Mouse (Mus musculus) limb, embryonic 11.5 days (tissue): Measurements from ENCODE around the gene Rab17. TPM values are rescaled to one million over a fixed set of nuclear protein-coding genes. Genes with fewer than 3 reads are reported as not detected.
A peak's percentile ranks its signal among the peaks of the same experiment; 100 is the strongest.

Experiments used
- ATAC-seq: fragments of 200-750 bp; cut with Nextera tagmentation; 2 replicates; pipeline ENCODE4 v1.8.0; 2017; ENCODE audit warnings: low read depth; ENCODE audit not compliant: insufficient number of reproducible peaks, low FRiP score, low TSS enrichment
- DNase-seq: peaks from one replicate; pipeline ENCODE4 v3.0.0-alpha.2; 2015; ENCODE audit warnings: low spot score
- H3K27ac ChIP-seq: fragments of 300-500 bp; sonication (generic); replicated peaks from 2 replicates; pipeline ENCODE4 v1.5.1; 2014; ENCODE audit warnings: low read depth, mild to moderate bottlenecking, low read length
- H3K27me3 ChIP-seq: fragments of 300-500 bp; sonication (generic); 2 replicates; pipeline ENCODE4 v1.6.1; 2014; ENCODE audit warnings: mild to moderate bottlenecking, low read length, mixed read lengths; ENCODE audit not compliant: control insufficient read depth, insufficient read depth
- H3K36me3 ChIP-seq: fragments of 300-500 bp; sonication (generic); 2 replicates; pipeline ENCODE4 v1.6.1; 2014; ENCODE audit warnings: mild to moderate bottlenecking, low read length, moderate library complexity, mixed read lengths; ENCODE audit not compliant: control insufficient read depth, insufficient read depth
- H3K4me1 ChIP-seq: fragments of 300-500 bp; sonication (generic); 2 replicates; pipeline ENCODE4 v1.6.1; 2014; ENCODE audit warnings: low read length, mixed read lengths; ENCODE audit not compliant: control insufficient read depth, insufficient read depth
- H3K4me2 ChIP-seq: fragments of 300-500 bp; sonication (generic); 2 replicates; pipeline ENCODE4 v1.6.1; 2014; ENCODE audit warnings: low read depth, mild to moderate bottlenecking, moderate library complexity; ENCODE audit not compliant: severe bottlenecking
- H3K4me3 ChIP-seq: fragments of 300-500 bp; sonication (generic); 2 replicates; pipeline ENCODE4 v1.5.1; 2014; ENCODE audit warnings: low read depth, low read length
- H3K9ac ChIP-seq: fragments of 300-500 bp; sonication (generic); 2 replicates; pipeline ENCODE4 v1.6.1; 2014; ENCODE audit warnings: mild to moderate bottlenecking, low read length
- H3K9me3 ChIP-seq: fragments of 300-500 bp; sonication (generic); 2 replicates; pipeline ENCODE4 v1.6.1; 2016; ENCODE audit warnings: low read length; ENCODE audit not compliant: control insufficient read depth
- WGBS: fragments of 180-500 bp; shearing (Covaris S2); extraction: QIAGEN DNeasy Blood & Tissue Kit; methylation state at CpG from one replicate; pipeline ENCODE4 v1.1.7; 2014; 5-methylcytosine and 5-hydroxymethylcytosine counted together
- polyA plus RNA-seq: library from polyadenylated mRNA; unstranded; fragments of >200 nt; fragmentation: Nextera tagmentation; extraction: Ambion mirVana; gene quantifications from 2 replicates; pipeline ENCODE4 v1.2.1, GENCODE M21; 2014

Rab17 gene
- polyA plus RNA-seq, 1 experiment from 2014 or later: 1.0 TPM

GRCm38 (mm10) chr1:90998891-90999611, 29.6 kb upstream of the Rab17 start:
- H3K4me3 ChIP-seq: peak overlapping the region; percentile 77
- no peaks in the 10 kb centered on the region for H3K36me3 ChIP-seq
- peak overlapping the region; percentile 98 for H3K4me2 ChIP-seq
- no peaks in the 10 kb centered on the region for H3K27me3 ChIP-seq
- H3K4me1 ChIP-seq: peaks cover 8% of the 10 kb centered on the region
- peak; percentile 63 for ATAC-seq
- no peak overlapping the region for H3K27ac ChIP-seq
- WGBS: 4% methylated on average over 41 of the region's 41 CpGs
- no peaks in the 10 kb centered on the region for H3K9me3 ChIP-seq
- peak overlapping the region; percentile 83 for H3K9ac ChIP-seq
- DNase-seq: peak; percentile 58

DNA sequence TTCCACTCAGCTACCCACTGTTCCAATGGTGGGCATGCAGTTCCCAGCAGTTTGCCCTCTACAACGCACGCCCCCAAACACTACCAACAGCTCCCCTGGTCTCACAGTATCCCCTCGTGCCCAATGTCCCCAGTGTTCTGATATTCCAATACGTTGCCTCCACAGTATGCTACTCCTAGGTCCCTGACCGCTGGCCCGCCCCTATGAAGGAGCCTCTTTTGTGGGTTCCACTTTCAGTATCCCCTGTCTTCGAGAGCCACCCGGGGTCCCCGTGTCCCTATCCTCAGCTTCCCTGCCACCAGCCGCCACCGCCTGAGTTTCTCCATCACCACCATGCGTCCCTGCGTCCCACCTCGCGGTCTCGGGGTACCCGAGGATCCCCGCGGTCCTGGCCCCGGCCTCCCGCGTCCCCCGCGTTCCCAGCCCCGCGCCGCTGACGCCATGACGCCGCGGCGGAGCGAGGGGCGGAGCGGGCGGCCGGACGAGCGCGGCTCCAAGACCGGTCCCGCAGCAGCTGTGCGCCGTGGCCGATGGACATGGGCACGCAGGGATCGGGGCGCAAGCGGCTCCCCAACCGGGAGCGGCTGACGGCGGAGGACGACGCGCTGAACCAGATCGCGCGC, 28.9 kb upstream of the Rab17 start, which contains the start of gene Lrrfip1:
Gene Lrrfip1, plus strand, starts transcription at position 470 of the 623 bp plus-strand sequence.
- peak; percentile 68 for DNase-seq
- WGBS: 2% methylated on average over 59 of the region's 59 CpGs
- peaks cover 8% of the 10 kb centered on the region for H3K4me1 ChIP-seq
- H3K36me3 ChIP-seq: no peaks in the 10 kb centered on the region
- H3K4me2 ChIP-seq: peak within 1 kb of the TSS; percentile 98
- no peaks in the 10 kb centered on the region for H3K27me3 ChIP-seq
- 0 out of 2 replicates have a peak within 1 kb of the TSS, but pooled peaks have one; percentile 14 for H3K27ac ChIP-seq
- H3K4me3 ChIP-seq: peak within 1 kb of the TSS; percentile 77
- H3K9ac ChIP-seq: peak within 1 kb of the TSS; percentile 83
- no peaks in the 10 kb centered on the region for H3K9me3 ChIP-seq
- ATAC-seq: peak; percentile 57

DNA sequence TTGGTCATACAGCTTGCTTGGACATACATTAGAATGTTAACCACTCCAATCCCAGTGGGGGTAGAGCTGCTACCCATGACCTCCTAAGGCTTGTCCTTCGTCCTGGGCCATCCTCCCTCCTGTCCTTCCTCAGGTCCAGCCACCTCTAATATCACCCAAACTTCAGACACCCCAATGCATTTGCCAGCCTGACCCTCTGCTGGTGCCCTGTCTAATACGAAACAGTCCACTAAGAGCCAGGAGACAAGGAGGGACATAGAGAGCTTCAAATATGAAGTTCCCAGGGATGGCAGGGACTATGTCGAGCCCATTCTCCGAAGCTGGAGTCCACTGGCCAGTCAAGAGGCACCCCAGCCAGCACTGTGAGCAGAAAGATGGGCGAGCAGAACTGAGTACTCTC, 28.2 kb upstream of the Rab17 start:
- DNase-seq (no peak), ATAC-seq (no peak)
- Histone ChIP-seq H3K4me1 (peaks cover 8% of the 10 kb centered on the region), H3K4me3 (no peak overlapping the region), H3K4me2 (no peak overlapping the region), H3K27ac (no peak overlapping the region), H3K27me3 (no peaks in the 10 kb centered on the region), H3K9ac (no peak overlapping the region), H3K36me3 (no peaks in the 10 kb centered on the region), H3K9me3 (no peaks in the 10 kb centered on the region)
- WGBS: 83% methylated on average over 5 of the region's 5 CpGs

- Histone ChIP-seq H3K9ac (no peak overlapping the region), H3K4me2 (no peak overlapping the region), H3K4me3 (no peak overlapping the region), H3K9me3 (no peaks in the 10 kb centered on the region), H3K36me3 (no peaks in the 10 kb centered on the region), H3K27ac (no peak overlapping the region), H3K27me3 (no peaks in the 10 kb centered on the region), H3K4me1 (peaks cover 8% of the 10 kb centered on the region)
- 62% methylated on average over 4 of the region's 4 CpGs for WGBS
- DNase-seq: no peak
- ATAC-seq: no peak
These were observed 27.7 kb upstream of the Rab17 start for GRCm38 (mm10) chr1:90997136-90997535.

GRCm38 (mm10) chr1:90995916-90996315, 26.5 kb upstream of the Rab17 start:
- Histone ChIP-seq H3K9ac (no peak overlapping the region), H3K27ac (no peak overlapping the region), H3K9me3 (no peaks in the 10 kb centered on the region), H3K4me2 (no peak overlapping the region), H3K4me1 (peaks cover 8% of the 10 kb centered on the region), H3K4me3 (no peak overlapping the region), H3K27me3 (no peaks in the 10 kb centered on the region), H3K36me3 (no peaks in the 10 kb centered on the region)
- 87% methylated on average over 1 of the region's 1 CpGs for WGBS
- no peak for ATAC-seq
- no peak for DNase-seq

- no peak overlapping the region for H3K4me2 ChIP-seq
- no peaks in the 10 kb centered on the region for H3K4me1 ChIP-seq
- H3K9me3 ChIP-seq: no peaks in the 10 kb centered on the region
- no peaks in the 10 kb centered on the region for H3K36me3 ChIP-seq
- no peaks in the 10 kb centered on the region for H3K27me3 ChIP-seq
- WGBS: 79% methylated on average over 3 of the region's 3 CpGs
- no peak overlapping the region for H3K4me3 ChIP-seq
- H3K27ac ChIP-seq: no peak overlapping the region
- H3K9ac ChIP-seq: no peak overlapping the region
- ATAC-seq (no peak), DNase-seq (no peak)
These were observed 11.9 kb upstream of the Rab17 start for GRCm38 (mm10) chr1:90981346-90981745.

DNA sequence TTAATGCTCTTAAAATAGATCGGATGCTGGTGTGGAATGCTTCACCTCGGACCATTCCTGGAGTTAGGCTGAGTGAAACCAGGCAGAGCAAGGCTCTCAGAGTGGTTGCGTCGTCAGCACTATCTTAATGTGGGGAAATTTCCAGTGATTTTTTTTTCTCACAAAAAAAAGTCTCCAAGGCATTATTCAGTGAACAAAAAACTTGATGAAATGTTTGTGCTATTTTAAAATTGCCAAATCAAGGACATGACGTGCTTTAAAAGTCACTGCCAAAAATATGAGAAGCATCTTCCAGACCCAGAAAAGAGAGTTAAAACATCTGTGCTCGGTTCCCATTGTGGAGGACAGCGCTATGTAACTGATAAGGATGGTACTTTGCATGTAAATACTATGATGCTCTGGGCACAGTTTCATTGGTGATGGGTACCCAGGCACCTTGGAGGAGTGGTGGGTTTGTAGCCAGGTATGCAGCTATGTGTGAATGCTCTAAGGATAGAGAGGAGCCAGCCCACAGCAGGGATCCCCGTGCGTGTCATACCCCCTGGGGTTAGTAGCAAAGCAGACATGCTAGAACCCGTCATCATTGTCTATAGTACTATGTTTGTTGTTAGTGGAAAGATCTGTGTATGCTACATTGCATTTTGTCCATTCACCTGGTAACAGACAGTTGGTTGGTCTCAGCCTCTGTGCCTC, 11.3 kb upstream of the Rab17 start:
- no peak for DNase-seq
- Histone ChIP-seq H3K27me3 (no peaks in the 10 kb centered on the region), H3K4me1 (no peaks in the 10 kb centered on the region), H3K9ac (no peak overlapping the region), H3K36me3 (no peaks in the 10 kb centered on the region), H3K9me3 (no peaks in the 10 kb centered on the region), H3K4me3 (no peak overlapping the region), H3K4me2 (no peak overlapping the region), H3K27ac (no peak overlapping the region)
- WGBS: 75% methylated on average over 10 of the region's 10 CpGs
- ATAC-seq: no peak

- Histone ChIP-seq H3K9ac (no peak overlapping the region), H3K4me1 (no peaks in the 10 kb centered on the region; the same call in 1 of the 2 replicates), H3K36me3 (no peaks in the 10 kb centered on the region), H3K4me2 (no peak overlapping the region), H3K27ac (no peak overlapping the region), H3K27me3 (no peaks in the 10 kb centered on the region), H3K9me3 (no peaks in the 10 kb centered on the region), H3K4me3 (no peak overlapping the region)
- 86% methylated on average over 4 of the region's 4 CpGs for WGBS
- DNase-seq: no peak
- ATAC-seq: no peak
These were observed 6.5 kb upstream of the Rab17 start for GRCm38 (mm10) chr1:90975960-90976359.
